Mouse (Mus musculus): ENCODE data around the gene Tbx2.

DNA sequence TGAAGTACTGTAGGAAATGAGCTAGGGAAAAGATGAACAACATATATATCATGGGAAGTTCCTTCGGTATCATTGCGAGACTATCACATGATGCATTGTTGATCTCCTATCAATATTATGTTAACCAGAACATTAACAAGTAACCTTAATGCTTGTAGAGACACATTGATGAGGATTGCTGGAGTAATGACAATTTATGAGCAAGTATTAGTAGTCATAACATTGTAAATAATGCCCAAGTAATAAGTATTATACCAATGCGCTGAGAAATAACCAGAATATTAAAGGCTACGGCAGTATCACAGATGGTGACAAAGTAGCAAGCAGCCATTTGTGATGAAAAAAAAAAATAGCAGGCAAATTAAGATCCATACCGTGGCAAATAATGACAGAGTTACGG lies 54.9 kb downstream of the Tbx2 start:
- TF ChIP-seq CTCF (IDR thresholded peaks at IDR 0.05; ENCODE audit: extremely low read depth, insufficient read depth, insufficient read length, insufficient replicate concordance): no peak
- TF ChIP-seq POLR2A (IDR thresholded peaks at IDR 0.05; ENCODE audit: low read depth, low read length): no peak
